Mouse (Mus musculus) bone marrow, adult 2 months (tissue): ENCODE measurements around the gene BC025446. TPM values are rescaled to one million over a fixed set of nuclear protein-coding genes. Genes with fewer than 3 reads are reported as not detected.

Experiments
- H3K27ac ChIP-seq: fragments of 200-500 bp; 2 replicates; pipeline ENCODE4 v1.5.1; 2012; ENCODE audit warnings: low read depth, mild to moderate bottlenecking, control low read depth, inconsistent platforms, low read length; ENCODE audit not compliant: control insufficient read depth, poor library complexity, insufficient read depth
- H3K4me1 ChIP-seq: fragments of 200-500 bp; 2 replicates; pipeline ENCODE4 v1.6.1; 2011; ENCODE audit warnings: low read length; ENCODE audit not compliant: control insufficient read depth, insufficient read depth
- H3K4me3 ChIP-seq: fragments of 200-500 bp; replicated peaks from 2 replicates; pipeline ENCODE3; 2011; ENCODE audit warnings: mild to moderate bottlenecking, low read depth, low read length, control low read depth; ENCODE audit not compliant: control insufficient read depth
- CTCF ChIP-seq: fragments of 200-500 bp; IDR thresholded peaks from 2 replicates; pipeline ENCODE4 v1.5.1; 2011; ENCODE audit warnings: low read length, control low read depth; ENCODE audit not compliant: control insufficient read depth, insufficient read depth
- POLR2A ChIP-seq: fragments of 200-500 bp; IDR thresholded peaks from 2 replicates; pipeline ENCODE4 v1.6.1; 2011; ENCODE audit warnings: low read depth, mild to moderate bottlenecking, control low read depth, low read length, borderline replicate concordance; ENCODE audit not compliant: control insufficient read depth
- WGBS: fragments of 180-500 bp; shearing (Covaris S2); methylation state at CpG from one replicate; pipeline ENCODE4 v1.1.7; 2018; 5-methylcytosine and 5-hydroxymethylcytosine counted together
- polyA plus RNA-seq: library from polyadenylated mRNA; stranded (reverse); fragments of >200 nt; gene quantifications from 2 replicates; pipeline ENCODE4 v1.2.4, GENCODE M21; 2011; ENCODE audit warnings: low replicate concordance; ENCODE audit not compliant: missing spikeins, insufficient read depth, insufficient read length

BC025446 gene
- polyA plus RNA-seq, 1 experiment, result 2.4 TPM

DNA sequence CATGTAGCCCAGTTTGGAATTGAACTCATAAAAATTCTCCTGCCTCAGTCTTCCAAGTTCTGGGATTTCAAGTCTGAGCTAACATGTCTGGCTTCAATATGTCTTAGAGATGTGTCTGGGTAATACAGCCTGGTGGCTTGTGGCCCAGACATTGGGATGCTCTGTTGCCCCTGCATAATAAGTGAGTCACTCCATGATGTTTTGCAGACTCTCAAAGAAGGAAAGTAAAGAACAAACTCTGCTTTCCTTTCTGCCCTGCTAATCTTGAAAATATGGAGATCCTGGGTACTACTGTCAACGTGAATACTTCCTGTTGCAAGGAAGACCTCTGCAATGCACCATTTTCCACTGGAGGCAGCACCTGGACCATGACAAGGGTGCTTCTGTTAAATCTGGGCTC lies 55.2 kb downstream of the BC025446 start:
- WGBS, result 42% methylated on average over 1 of the region's 1 CpGs
- Histone ChIP-seq H3K4me1 (no peaks in the 10 kb centered on the region), H3K4me3 (no peak overlapping the region), H3K27ac (no peak overlapping the region)
- TF ChIP-seq CTCF, result no peak
- TF ChIP-seq POLR2A, result no peak

DNA sequence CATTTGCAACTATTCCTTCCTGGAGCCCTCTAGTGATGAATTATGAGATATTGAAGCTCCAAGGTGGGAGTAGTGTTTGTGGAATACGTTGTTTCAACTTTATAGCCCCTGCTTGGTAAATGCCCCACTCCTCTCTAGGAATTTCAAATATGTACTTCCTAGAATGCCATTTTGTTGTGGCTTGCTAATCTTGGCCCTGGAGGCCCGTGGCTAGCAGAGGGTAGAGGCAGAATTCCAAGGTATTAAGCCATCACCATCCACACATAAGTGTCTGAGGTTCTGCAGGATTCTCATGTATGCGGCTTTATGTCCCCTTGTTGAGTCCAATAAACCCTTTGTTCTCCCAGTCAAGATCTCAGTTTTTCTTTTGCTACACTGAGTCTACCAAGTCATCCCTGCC lies 55.7 kb downstream of the BC025446 start:
- no peaks in the 10 kb centered on the region for H3K4me1 ChIP-seq
- H3K27ac ChIP-seq, result no peak overlapping the region
- TF ChIP-seq POLR2A, result no peak
- no peak for TF ChIP-seq CTCF
- WGBS, result 63% methylated on average over 3 of the region's 3 CpGs
- H3K4me3 ChIP-seq, result no peak overlapping the region

Other genes starting within 250 kb of the BC025446 start
- gene Ly6i, start 232.9 kb upstream of the BC025446 start, polyA plus RNA-seq, result 2.1 TPM in 1 of 2 replicates, not detected in the other
- gene Ly6a, start 218.3 kb upstream of the BC025446 start, polyA plus RNA-seq, result 11.1 and 37.2 TPM in 2 replicates
- gene Ly6c1, start 167.5 kb upstream of the BC025446 start, polyA plus RNA-seq, result 19.7 and 38.3 TPM in 2 replicates
- 165 and 459 TPM in 2 replicates for gene Ly6c2, start 104.4 kb upstream of the BC025446 start, polyA plus RNA-seq
- 99.4 and 213 TPM in 2 replicates for gene Ly6g, start 61.1 kb upstream of the BC025446 start, polyA plus RNA-seq
- gene Ly6f, start 52.0 kb downstream of the BC025446 start, polyA plus RNA-seq, result 2.8 and 4.2 TPM in 2 replicates